Mouse (Mus musculus): ENCODE data around the gene Rnf207. TPM values are rescaled to one million over a fixed set of nuclear protein-coding genes. Genes with fewer than 3 reads are reported as not detected.

Rnf207 gene
- polyA plus RNA-seq, 1 experiment from 2014 or later, result 1.5 TPM

DNA sequence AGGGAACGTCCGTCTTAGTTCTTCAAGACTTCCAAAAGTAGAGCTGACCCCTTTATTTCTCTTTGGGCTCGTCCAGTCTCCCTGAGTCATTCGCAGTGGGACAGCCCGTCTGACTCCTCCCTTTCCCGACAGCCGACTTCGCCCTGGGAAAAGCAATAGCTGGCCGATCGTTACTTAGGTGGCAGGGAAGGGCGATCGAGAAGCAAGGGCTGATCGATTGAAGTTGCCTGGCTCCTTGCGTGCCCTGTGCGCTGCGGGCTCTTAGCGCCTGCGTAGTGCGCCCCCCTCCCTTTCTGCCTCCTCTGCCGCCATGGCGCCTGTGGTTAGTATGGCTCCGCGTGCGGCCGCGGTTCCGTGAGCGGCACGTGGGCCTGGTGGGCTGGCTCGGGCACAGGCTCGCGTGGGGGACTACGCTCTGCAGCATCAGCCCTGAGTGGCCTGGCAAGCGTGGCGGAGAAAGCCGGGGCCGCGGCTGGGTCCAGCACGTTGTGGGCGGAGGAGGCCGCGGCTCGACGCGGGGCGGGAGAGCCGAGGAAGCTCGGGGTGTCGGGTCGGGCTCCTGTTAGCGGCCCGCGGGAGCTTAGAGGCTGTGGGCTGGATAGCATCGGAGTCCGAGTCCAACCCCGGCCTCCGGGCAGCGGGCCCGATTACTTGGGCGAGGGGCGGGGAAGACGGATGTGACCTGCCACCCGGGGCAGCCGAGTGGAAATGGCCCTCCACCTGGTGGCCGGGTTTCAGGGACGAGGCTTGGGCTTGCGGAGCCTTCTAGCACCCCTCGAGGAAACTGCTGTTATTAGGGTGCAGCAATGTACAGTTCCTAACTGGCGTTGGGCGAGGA, 7.0 kb upstream of the Rnf207 start, which contains the start of gene Rpl22:
Rpl22 (plus strand) TSS at position 169 of the 838 bp plus-strand sequence.
- H3K36me3 ChIP-seq, result peaks cover 34% of the 10 kb centered on the region
- peak within 1 kb of the TSS; percentile 99 for H3K9ac ChIP-seq
- ATAC-seq (replicated peaks; ENCODE audit: low FRiP score), result peak; percentile 97
- no peaks in the 10 kb centered on the region for H3K9me3 ChIP-seq (replicated peaks)
- H3K27ac ChIP-seq, result peak within 1 kb of the TSS; percentile 83
- peaks cover 20% of the 10 kb centered on the region for H3K4me1 ChIP-seq
- WGBS, result under 1% methylated on average over 70 of the region's 70 CpGs
- peak within 1 kb of the TSS; percentile 99 for H3K4me3 ChIP-seq (replicated peaks)
- peak within 1 kb of the TSS; percentile 72 for H3K4me2 ChIP-seq
- H3K27me3 ChIP-seq, result no peaks in the 10 kb centered on the region

DNA sequence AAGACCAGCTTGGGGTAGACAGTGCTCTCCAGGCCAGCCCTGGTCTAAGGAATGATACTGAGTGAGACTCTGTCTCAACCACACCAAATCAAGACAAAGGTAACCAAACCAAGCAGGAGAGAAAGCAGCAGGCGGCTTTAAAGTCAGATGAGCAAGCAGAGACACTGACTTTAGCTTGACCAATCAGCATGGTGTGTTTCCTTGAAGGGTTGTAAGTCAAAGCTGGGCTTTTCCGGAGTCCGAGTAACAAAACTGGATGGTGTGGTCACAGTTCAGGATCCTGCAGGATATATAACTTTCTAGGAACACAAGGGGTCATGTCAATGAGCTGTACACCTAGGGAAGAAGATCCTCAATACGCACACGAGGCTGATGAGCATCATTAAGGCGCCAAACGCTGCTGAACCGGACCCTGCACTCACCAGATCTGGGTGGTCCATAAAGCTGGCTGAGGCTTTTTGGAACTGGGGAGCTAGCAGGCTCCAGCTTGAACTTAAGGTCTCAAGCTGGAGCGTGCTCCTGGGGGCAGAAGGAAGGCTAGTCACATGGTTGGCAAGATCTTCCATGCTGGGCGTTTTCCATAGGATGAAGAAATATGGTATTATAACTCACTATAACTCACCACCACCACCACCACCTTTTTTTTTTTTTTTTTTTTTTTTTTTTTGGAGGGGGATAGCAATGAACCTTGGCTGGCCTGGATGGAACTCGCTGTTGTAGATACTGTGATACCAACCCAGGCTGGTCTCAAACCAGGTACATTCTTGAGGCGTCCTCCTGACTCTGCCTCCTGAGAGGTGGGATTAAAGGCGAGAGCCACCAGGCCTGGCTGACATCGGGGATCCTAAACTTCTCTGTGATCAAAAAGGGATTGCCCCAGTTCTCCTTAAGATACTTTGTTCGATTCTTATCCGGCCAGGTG, 6.1 kb upstream of the Rnf207 start:
- ATAC-seq (replicated peaks; ENCODE audit: low FRiP score), result peak; percentile 23; the same call in 1 of the 2 replicates
- 0 out of 2 replicates have a peak overlapping the region, but pooled peaks have one; percentile 46 for H3K27ac ChIP-seq
- 55% methylated on average over 16 of the region's 16 CpGs for WGBS
- no peaks in the 10 kb centered on the region for H3K27me3 ChIP-seq
- H3K9ac ChIP-seq, result no peak overlapping the region
- H3K4me1 ChIP-seq, result peaks cover 20% of the 10 kb centered on the region
- no peaks in the 10 kb centered on the region for H3K9me3 ChIP-seq (replicated peaks)
- peak overlapping the region; percentile 72 for H3K4me2 ChIP-seq
- H3K4me3 ChIP-seq (replicated peaks), result peak overlapping the region; percentile 99
- peaks cover 25% of the 10 kb centered on the region for H3K36me3 ChIP-seq

DNA sequence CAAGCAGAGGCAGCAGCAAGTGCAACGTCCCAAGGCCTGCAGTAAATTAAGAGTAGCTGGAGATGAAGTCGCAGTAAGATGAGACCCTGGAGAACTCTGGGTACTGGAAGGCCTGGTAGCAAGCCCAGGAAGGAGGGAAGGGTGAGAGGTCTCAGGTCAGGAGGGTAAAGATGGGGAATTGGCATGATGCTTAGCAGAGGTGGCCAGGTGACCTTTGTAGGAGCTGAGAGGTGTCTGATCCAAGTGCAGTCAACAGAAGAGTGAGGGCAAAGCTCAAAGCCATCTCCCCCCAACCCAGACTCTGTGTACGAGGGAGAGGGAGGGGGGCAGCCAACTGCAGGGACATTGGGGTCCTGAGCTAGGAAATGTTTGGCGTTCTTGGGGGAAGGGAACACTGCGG, 2.7 kb upstream of the Rnf207 start:
- no peaks in the 10 kb centered on the region for H3K36me3 ChIP-seq
- no peak overlapping the region for H3K4me2 ChIP-seq
- H3K9ac ChIP-seq, result no peak overlapping the region
- no peak overlapping the region for H3K4me3 ChIP-seq (replicated peaks)
- H3K4me1 ChIP-seq, result peaks cover 16% of the 10 kb centered on the region
- no peak for ATAC-seq (replicated peaks; ENCODE audit: low FRiP score)
- 37% methylated on average over 5 of the region's 5 CpGs for WGBS
- no peak overlapping the region for H3K27ac ChIP-seq
- peaks cover 21% of the 10 kb centered on the region for H3K27me3 ChIP-seq
- H3K9me3 ChIP-seq (replicated peaks), result no peaks in the 10 kb centered on the region

DNA sequence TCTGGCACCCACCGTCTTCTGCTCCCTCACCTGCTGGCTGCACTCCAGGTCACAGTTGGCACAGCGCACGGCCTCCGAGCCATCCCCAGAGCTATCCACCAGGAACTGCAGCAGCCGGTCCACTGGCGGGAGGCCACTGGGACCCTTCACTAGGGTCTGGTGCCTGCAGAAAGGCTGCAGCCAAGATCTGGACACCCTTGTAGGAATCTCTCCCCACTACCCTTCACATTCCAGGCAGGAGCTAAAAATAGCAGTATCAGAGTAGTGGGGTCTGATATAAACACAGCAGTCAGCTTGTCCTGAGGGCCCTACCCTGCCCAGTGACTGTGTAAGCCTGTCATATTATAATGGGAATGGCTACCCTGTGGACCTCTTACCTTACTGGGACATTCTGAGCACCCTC, 1.2 kb downstream of the Rnf207 start:
- peaks cover 44% of the 10 kb centered on the region for H3K4me1 ChIP-seq
- no peak overlapping the region for H3K27ac ChIP-seq
- no peak for ATAC-seq (replicated peaks; ENCODE audit: low FRiP score)
- no peaks in the 10 kb centered on the region for H3K36me3 ChIP-seq
- no peak overlapping the region for H3K9ac ChIP-seq
- peaks cover 59% of the 10 kb centered on the region for H3K27me3 ChIP-seq
- H3K4me2 ChIP-seq, result no peak overlapping the region
- H3K4me3 ChIP-seq (replicated peaks), result no peak overlapping the region
- WGBS, result 82% methylated on average over 6 of the region's 6 CpGs
- no peaks in the 10 kb centered on the region for H3K9me3 ChIP-seq (replicated peaks)

DNA sequence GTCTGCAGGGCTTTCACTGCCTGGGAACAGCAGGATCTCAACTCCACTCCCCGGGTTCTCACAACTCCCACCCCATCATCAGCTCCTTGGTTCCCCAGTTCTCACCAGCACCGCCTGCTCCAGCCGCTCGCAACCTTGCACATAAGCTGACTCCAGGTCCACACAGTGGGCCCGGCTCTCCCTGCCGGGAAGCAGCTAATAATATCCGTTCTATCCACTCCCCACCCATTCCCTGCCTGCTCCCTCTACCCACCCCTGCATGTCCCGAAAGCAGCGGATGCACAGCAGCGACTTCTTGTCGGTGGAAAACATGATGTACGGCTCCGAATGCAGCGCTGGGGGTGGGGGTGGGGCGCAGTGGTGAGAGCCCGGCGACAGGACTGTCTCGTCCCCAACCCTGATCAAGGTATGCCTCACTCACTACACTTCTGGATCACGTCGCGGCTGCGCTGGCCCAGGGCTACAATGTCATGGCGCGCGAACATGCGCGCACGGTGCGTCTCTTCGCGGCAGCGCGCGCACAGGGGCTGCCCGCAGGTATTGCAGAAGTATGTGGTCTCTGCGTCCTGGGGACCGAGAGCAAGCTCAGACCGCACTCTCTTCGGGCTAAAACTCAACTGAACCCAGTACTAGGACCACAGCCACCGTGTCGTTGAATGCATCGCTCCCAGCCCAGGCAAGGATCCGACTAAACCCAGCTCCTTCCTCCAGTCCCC, 3.1 kb downstream of the Rnf207 start:
- no peaks in the 10 kb centered on the region for H3K9me3 ChIP-seq (replicated peaks)
- H3K9ac ChIP-seq, result peak overlapping the region; percentile 14; the same call in 1 of the 2 replicates
- peak overlapping the region; percentile 38 for H3K4me3 ChIP-seq (replicated peaks)
- no peak overlapping the region for H3K27ac ChIP-seq
- no peak for ATAC-seq (replicated peaks; ENCODE audit: low FRiP score)
- peaks cover 79% of the 10 kb centered on the region for H3K27me3 ChIP-seq
- H3K4me1 ChIP-seq, result peaks cover 51% of the 10 kb centered on the region
- no peaks in the 10 kb centered on the region for H3K36me3 ChIP-seq
- H3K4me2 ChIP-seq, result peak overlapping the region; percentile 65
- WGBS, result under 1% methylated on average over 43 of the region's 43 CpGs

DNA sequence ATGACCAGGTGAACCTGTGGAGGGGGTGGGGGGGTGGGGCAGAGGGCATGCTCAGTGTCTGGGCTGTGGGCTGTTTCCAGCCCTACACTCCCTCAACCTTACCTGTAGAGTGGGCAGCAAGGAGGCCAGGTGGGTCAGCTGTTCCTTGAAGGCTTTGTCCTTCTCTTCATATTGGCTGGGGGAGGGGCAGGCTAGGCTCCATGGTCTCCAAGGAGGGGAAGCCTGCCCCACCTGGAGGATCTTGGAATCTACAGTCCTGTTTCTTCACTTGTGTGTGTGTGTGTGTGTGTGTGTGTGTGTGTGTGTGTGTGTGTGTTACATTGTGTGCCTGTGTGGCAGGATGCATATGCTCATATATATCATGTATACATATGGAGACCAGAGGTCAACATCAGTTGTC, 4.9 kb downstream of the Rnf207 start:
- peak overlapping the region; percentile 79 for H3K4me2 ChIP-seq
- H3K9ac ChIP-seq, result no peak overlapping the region
- H3K36me3 ChIP-seq, result 0 out of 2 replicates have a peak, but pooled peaks cover 4% of the 10 kb centered on the region
- ATAC-seq (replicated peaks; ENCODE audit: low FRiP score), result peak; percentile 13; the same call in 1 of the 2 replicates
- H3K27ac ChIP-seq, result no peak overlapping the region
- peaks cover 89% of the 10 kb centered on the region for H3K27me3 ChIP-seq
- peaks cover 49% of the 10 kb centered on the region for H3K4me1 ChIP-seq
- H3K9me3 ChIP-seq (replicated peaks), result no peaks in the 10 kb centered on the region
- H3K4me3 ChIP-seq (replicated peaks), result peak overlapping the region; percentile 42

GRCm38 (mm10) chr4:152313211-152313632, 5.6 kb downstream of the Rnf207 start:
- Histone ChIP-seq H3K9ac (peak overlapping the region; percentile 37; the same call in 1 of the 2 replicates), H3K27ac (no peak overlapping the region), H3K27me3 (peaks cover 86% of the 10 kb centered on the region), H3K4me2 (peak overlapping the region; percentile 79), H3K9me3 (replicated peaks) (no peaks in the 10 kb centered on the region), H3K4me3 (replicated peaks) (peak overlapping the region; percentile 42), H3K36me3 (0 out of 2 replicates have a peak, but pooled peaks cover 6% of the 10 kb centered on the region), H3K4me1 (peaks cover 42% of the 10 kb centered on the region)
- under 1% methylated on average over 29 of the region's 29 CpGs for WGBS
- ATAC-seq (replicated peaks; ENCODE audit: low FRiP score), result peak; percentile 66; the same call in 1 of the 2 replicates

DNA sequence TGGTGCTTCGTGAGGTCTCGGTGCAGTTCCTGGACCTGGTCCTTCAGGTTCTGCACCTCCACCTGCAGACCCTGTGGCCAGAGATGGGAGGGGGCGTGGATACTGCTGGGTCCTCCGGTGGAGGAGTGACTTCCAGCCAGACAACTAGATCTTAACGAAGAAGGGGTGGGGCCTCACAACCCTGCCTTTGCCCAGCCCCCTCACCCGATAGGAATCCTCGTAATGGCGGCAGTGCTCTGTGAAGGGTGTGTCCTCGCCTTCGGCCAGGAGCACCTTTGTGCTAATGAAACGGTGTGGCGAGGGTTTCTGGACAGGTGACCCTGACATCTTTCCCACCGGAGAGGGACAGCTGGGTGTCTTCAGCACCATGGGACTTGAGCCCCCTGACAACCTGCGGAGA, 6.6 kb downstream of the Rnf207 start:
- ATAC-seq (replicated peaks; ENCODE audit: low FRiP score), result no peak
- H3K9ac ChIP-seq, result 0 out of 2 replicates have a peak overlapping the region, but pooled peaks have one; percentile 37
- peaks cover 76% of the 10 kb centered on the region for H3K27me3 ChIP-seq

DNA sequence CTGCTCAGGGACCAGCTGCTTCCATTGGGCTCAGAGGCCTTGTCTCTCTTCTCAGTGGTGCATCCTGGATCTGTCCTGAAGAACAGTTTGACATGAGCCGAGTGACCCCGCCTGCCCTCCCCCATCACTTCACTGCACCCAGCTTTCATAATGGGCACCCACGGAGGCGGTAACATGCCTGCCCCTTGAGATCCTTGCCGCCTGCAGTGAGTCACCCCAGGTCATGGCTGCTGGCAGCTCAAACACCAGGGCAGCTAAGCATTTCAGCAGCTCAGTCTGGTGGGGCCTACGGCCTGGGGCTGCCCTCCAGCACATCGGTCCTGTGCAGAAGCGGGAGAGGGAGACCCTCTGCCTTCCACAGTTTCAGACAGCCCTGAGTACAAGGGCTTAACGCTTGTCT, 11.3 kb downstream of the Rnf207 start:
- ATAC-seq (replicated peaks; ENCODE audit: low FRiP score), result no peak
- Histone ChIP-seq H3K36me3 (peaks cover 44% of the 10 kb centered on the region), H3K9me3 (replicated peaks) (no peaks in the 10 kb centered on the region), H3K4me3 (replicated peaks) (no peak overlapping the region), H3K4me1 (peaks cover 14% of the 10 kb centered on the region), H3K9ac (no peak overlapping the region), H3K27me3 (peaks cover 29% of the 10 kb centered on the region), H3K27ac (no peak overlapping the region), H3K4me2 (no peak overlapping the region)
- WGBS, result 88% methylated on average over 9 of the region's 9 CpGs

More for the DNA sequence above, 6.6 kb downstream of the Rnf207 start:
- Histone ChIP-seq H3K4me3 (replicated peaks) (peak overlapping the region; percentile 42), H3K36me3 (peaks cover 13% of the 10 kb centered on the region; the same call in 1 of the 2 replicates), H3K4me2 (peak overlapping the region; percentile 79), H3K9me3 (replicated peaks) (no peaks in the 10 kb centered on the region), H3K4me1 (peaks cover 39% of the 10 kb centered on the region), H3K27ac (no peak overlapping the region)
- 4% methylated on average over 14 of the region's 14 CpGs for WGBS

- ATAC-seq (replicated peaks; ENCODE audit: low FRiP score), result no peak
- peaks cover 14% of the 10 kb centered on the region for H3K27me3 ChIP-seq
- no peaks in the 10 kb centered on the region for H3K9me3 ChIP-seq (replicated peaks)
- no peak overlapping the region for H3K9ac ChIP-seq
- H3K27ac ChIP-seq, result no peak overlapping the region
- peaks cover 59% of the 10 kb centered on the region for H3K36me3 ChIP-seq
- no peak overlapping the region for H3K4me2 ChIP-seq
- no peak overlapping the region for H3K4me3 ChIP-seq (replicated peaks)
- H3K4me1 ChIP-seq, result peaks cover 16% of the 10 kb centered on the region
- 59% methylated on average over 6 of the region's 6 CpGs for WGBS
Observed at GRCm38 (mm10) chr4:152305991-152306390, 12.8 kb downstream of the Rnf207 start.

DNA sequence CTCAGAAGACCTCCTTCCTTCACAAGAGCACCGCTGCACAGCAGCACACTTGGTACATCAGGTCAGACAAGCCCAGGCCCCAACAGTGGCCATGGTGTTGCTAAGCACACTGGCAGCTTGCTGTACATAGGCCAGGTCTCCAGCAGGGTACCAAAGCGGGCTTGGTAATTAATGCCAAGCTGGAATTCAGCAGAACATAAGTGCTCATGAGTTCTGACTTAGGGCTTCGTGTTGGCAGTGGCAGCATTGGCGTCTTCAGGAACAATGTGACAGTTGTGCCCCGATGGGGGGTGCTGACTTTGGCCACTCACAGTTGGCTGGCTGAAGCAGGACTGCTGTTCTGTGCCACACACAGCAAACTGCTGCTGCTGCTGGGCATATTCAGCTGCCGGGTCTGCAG, 14.1 kb downstream of the Rnf207 start:
- WGBS, result 93% methylated on average over 6 of the region's 6 CpGs
- H3K4me2 ChIP-seq, result no peak overlapping the region
- no peaks in the 10 kb centered on the region for H3K9me3 ChIP-seq (replicated peaks)
- H3K4me3 ChIP-seq (replicated peaks), result no peak overlapping the region
- 0 out of 2 replicates have a peak, but pooled peaks cover 4% of the 10 kb centered on the region for H3K27me3 ChIP-seq
- no peak for ATAC-seq (replicated peaks; ENCODE audit: low FRiP score)
- H3K27ac ChIP-seq, result no peak overlapping the region
- no peak overlapping the region for H3K9ac ChIP-seq
- peaks cover 72% of the 10 kb centered on the region for H3K36me3 ChIP-seq
- peaks cover 26% of the 10 kb centered on the region for H3K4me1 ChIP-seq
